Mouse (Mus musculus): ENCODE results near the gene 9930104L06Rik. TPM values are rescaled to one million over a fixed set of nuclear protein-coding genes. Genes with fewer than 3 reads are reported as not detected.

Gene 9930104L06Rik
- polyA plus RNA-seq, 1 experiment = not detected

DNA sequence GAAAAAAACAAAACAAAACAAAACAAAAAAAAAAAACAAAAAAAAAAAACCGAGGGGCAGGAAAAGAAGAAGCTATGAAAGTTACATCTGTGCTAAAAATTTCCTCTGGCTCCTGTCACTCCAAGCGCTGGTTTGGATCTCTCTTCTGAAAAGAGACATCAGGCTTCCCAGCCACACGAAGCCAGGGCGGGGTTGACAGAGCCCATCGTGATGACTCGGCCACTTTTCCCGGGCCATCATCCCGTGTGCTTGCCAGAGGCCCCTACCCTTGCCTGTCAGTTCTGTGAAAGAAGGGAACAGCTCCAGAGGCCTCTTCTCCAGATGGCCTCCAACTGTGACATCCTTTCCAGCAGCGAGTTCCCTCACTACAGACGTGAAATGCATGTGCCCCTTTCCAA lies 14.2 kb downstream of the 9930104L06Rik start:
- Histone ChIP-seq H3K4me3 (ENCODE audit: insufficient read depth, low read depth, low read length) (no peak overlapping the region), H3K4me1 (ENCODE audit: control insufficient read depth, insufficient read depth, low read length) (no peaks in the 10 kb centered on the region), H3K27ac (ENCODE audit: insufficient read depth, low read depth, low read length) (no peak overlapping the region)
- 54% methylated on average over 10 of the region's 10 CpGs for whole genome bisulfite sequencing
- TF ChIP-seq CTCF (IDR thresholded peaks at IDR 0.05; ENCODE audit: insufficient read depth, low read depth, low read length) = no peak

DNA sequence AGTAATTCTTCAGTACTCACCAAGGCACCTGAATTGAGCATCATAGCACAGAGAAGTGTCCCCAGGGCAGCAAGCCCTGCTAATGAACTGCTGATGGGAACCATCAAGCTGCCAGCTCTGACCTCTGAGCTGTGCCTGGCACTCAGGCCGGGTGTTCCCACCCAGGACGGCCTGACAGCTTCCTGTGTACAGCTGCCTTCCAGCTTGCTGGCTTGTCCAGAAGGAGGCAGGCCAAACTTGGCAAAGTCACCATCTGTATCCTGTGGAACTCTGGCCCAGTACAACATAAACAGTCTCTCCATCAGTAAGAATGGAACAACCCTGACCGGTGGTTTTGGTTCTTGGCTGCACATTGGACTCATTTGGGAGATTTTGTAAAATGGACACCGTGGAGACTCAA lies 16.7 kb downstream of the 9930104L06Rik start:
- no peak overlapping the region for H3K27ac ChIP-seq (ENCODE audit: insufficient read depth, low read depth, low read length)
- H3K4me1 ChIP-seq (ENCODE audit: control insufficient read depth, insufficient read depth, low read length) = no peaks in the 10 kb centered on the region
- TF ChIP-seq CTCF (IDR thresholded peaks at IDR 0.05; ENCODE audit: insufficient read depth, low read depth, low read length) (no peak), POLR2A (IDR thresholded peaks at IDR 0.05; ENCODE audit: insufficient read depth, low read depth, low read length) (no peak)
- WGBS = 56% methylated on average over 4 of the region's 4 CpGs
- H3K4me3 ChIP-seq (ENCODE audit: insufficient read depth, low read depth, low read length) = no peak overlapping the region

DNA sequence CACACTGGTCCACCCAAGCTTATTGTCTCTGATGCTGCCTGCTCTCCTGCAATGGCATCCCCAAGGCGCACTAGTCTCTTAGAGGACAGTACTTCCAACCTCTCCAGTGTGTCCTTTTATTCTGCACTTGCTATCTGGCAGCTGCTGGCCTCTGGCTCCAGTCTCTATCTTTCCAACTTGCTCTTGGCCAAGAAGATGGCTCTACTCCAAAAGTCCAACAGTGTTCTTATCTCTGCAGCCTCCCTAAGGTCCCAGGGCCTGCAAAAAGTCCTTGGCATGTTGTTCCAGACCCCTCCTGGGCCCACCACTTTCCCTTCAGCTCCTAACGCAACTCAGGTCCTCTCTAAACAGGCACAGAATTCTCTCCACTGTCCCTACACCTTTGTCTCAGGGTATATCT lies 20.4 kb downstream of the 9930104L06Rik start:
- Histone ChIP-seq H3K27ac (ENCODE audit: insufficient read depth, low read depth, low read length) (no peak overlapping the region), H3K4me1 (ENCODE audit: control insufficient read depth, insufficient read depth, low read length) (no peaks in the 10 kb centered on the region), H3K4me3 (ENCODE audit: insufficient read depth, low read depth, low read length) (no peak overlapping the region)
- WGBS = 80% methylated on average over 2 of the region's 2 CpGs
- TF ChIP-seq POLR2A (IDR thresholded peaks at IDR 0.05; ENCODE audit: insufficient read depth, low read depth, low read length) (no peak), CTCF (IDR thresholded peaks at IDR 0.05; ENCODE audit: insufficient read depth, low read depth, low read length) (no peak)

GRCm38 (mm10) chr4:124959062-124959461 lies 22.2 kb downstream of the 9930104L06Rik start:
- WGBS = 82% methylated on average over 11 of the region's 11 CpGs
- TF ChIP-seq POLR2A (IDR thresholded peaks at IDR 0.05; ENCODE audit: insufficient read depth, low read depth, low read length) (no peak), CTCF (IDR thresholded peaks at IDR 0.05; ENCODE audit: insufficient read depth, low read depth, low read length) (no peak)
- Histone ChIP-seq H3K4me1 (ENCODE audit: control insufficient read depth, insufficient read depth, low read length) (no peaks in the 10 kb centered on the region), H3K27ac (ENCODE audit: insufficient read depth, low read depth, low read length) (no peak overlapping the region), H3K4me3 (ENCODE audit: insufficient read depth, low read depth, low read length) (no peak overlapping the region)

- TF ChIP-seq CTCF (IDR thresholded peaks at IDR 0.05; ENCODE audit: insufficient read depth, low read depth, low read length) = no peak
- TF ChIP-seq POLR2A (IDR thresholded peaks at IDR 0.05; ENCODE audit: insufficient read depth, low read depth, low read length) = no peak
- no peaks in the 10 kb centered on the region for H3K4me1 ChIP-seq (ENCODE audit: control insufficient read depth, insufficient read depth, low read length)
- H3K27ac ChIP-seq (ENCODE audit: insufficient read depth, low read depth, low read length) = no peak overlapping the region
- 81% methylated on average over 11 of the region's 11 CpGs for WGBS
- H3K4me3 ChIP-seq (ENCODE audit: insufficient read depth, low read depth, low read length) = no peak overlapping the region
Measured at GRCm38 (mm10) chr4:124960940-124961339, 24.1 kb downstream of the 9930104L06Rik start.

- Histone ChIP-seq H3K4me1 (ENCODE audit: control insufficient read depth, insufficient read depth, low read length) (no peaks in the 10 kb centered on the region), H3K27ac (ENCODE audit: insufficient read depth, low read depth, low read length) (no peak overlapping the region), H3K4me3 (ENCODE audit: insufficient read depth, low read depth, low read length) (no peak overlapping the region)
- 57% methylated on average over 11 of the region's 11 CpGs for WGBS
- TF ChIP-seq CTCF (IDR thresholded peaks at IDR 0.05; ENCODE audit: insufficient read depth, low read depth, low read length) = no peak
- no peak for TF ChIP-seq POLR2A (IDR thresholded peaks at IDR 0.05; ENCODE audit: insufficient read depth, low read depth, low read length)
Measured at GRCm38 (mm10) chr4:124962576-124962975, 25.7 kb downstream of the 9930104L06Rik start.

DNA sequence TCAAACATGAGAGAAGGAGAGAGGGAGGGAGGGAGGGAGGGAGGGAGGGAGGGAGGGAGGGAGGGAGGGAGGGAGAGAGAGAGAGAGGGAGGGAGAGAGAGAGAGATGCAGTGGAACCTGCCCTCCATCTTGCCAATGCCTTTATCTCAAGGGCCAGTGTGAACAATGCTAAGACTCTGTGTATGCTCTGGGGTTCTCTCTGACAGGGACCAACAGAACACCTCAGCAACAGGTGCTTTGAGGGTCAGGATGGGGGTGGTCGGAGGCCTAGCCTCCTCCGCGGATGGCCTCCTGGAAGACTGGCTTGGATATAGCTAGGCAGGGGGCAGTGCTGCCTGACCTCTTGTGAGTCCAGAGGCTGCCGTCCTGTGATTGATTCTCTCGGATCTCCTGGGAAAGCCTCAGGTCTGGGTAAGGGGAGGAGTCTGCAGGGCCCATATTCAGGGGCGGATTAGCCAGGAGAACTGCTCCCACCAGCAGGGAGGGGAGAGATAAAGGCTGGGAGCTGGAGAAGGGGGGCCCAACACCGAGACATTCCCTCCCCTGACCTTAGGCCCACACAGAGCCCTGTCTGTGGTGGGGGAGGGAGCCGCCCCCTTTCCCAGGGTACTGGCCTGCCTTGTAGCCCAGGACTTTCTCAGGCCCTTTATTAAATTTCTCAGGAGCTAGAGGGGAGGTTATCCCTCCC lies 28.2 kb downstream of the 9930104L06Rik start:
- no peak for TF ChIP-seq CTCF (IDR thresholded peaks at IDR 0.05; ENCODE audit: insufficient read depth, low read depth, low read length)
- TF ChIP-seq POLR2A (IDR thresholded peaks at IDR 0.05; ENCODE audit: insufficient read depth, low read depth, low read length) = no peak
- 28% methylated on average over 8 of the region's 8 CpGs for WGBS
- H3K4me3 ChIP-seq (ENCODE audit: insufficient read depth, low read depth, low read length) = no peak overlapping the region
- H3K27ac ChIP-seq (ENCODE audit: insufficient read depth, low read depth, low read length) = no peak overlapping the region
- no peaks in the 10 kb centered on the region for H3K4me1 ChIP-seq (ENCODE audit: control insufficient read depth, insufficient read depth, low read length)

- H3K4me1 ChIP-seq (ENCODE audit: control insufficient read depth, insufficient read depth, low read length) = no peaks in the 10 kb centered on the region
- no peak overlapping the region for H3K27ac ChIP-seq (ENCODE audit: insufficient read depth, low read depth, low read length)
- no peak for TF ChIP-seq CTCF (IDR thresholded peaks at IDR 0.05; ENCODE audit: insufficient read depth, low read depth, low read length)
- no peak for TF ChIP-seq POLR2A (IDR thresholded peaks at IDR 0.05; ENCODE audit: insufficient read depth, low read depth, low read length)
- WGBS = 30% methylated on average over 6 of the region's 6 CpGs
- H3K4me3 ChIP-seq (ENCODE audit: insufficient read depth, low read depth, low read length) = no peak overlapping the region
Measured at GRCm38 (mm10) chr4:124968711-124969110, 31.9 kb downstream of the 9930104L06Rik start.

DNA sequence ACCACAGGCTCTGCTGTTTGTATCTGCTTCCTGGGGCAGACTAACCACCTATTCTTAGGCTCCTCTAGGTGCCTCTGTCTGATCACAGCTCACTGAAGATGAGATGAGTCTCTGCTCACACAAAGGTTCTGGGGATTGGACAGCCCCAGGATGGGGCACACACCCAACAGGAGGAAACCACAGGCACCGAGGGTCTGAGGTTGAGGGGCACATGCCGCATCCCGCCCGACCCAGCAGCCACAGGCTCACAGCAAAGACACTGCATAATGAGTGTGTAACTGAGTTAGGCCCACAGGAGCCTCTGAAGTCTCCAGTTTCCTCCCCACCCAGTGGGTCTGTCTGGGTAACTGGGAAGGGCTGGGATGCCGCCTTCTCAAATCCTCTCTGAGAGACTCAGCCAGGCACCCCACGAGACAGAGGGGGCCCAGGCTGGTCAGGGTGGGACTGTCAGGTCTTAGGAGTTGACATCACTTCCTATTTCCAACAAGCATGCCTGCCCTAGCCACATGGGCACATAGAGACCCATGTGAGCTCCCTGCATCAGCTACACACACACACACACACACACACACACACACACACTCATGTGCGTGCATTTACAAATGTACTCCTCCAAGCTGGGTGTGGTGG lies 32.5 kb downstream of the 9930104L06Rik start:
- Histone ChIP-seq H3K4me1 (ENCODE audit: control insufficient read depth, insufficient read depth, low read length) (no peaks in the 10 kb centered on the region), H3K27ac (ENCODE audit: insufficient read depth, low read depth, low read length) (no peak overlapping the region), H3K4me3 (ENCODE audit: insufficient read depth, low read depth, low read length) (no peak overlapping the region)
- 64% methylated on average over 7 of the region's 7 CpGs for WGBS
- TF ChIP-seq CTCF (IDR thresholded peaks at IDR 0.05; ENCODE audit: insufficient read depth, low read depth, low read length) = no peak
- no peak for TF ChIP-seq POLR2A (IDR thresholded peaks at IDR 0.05; ENCODE audit: insufficient read depth, low read depth, low read length)
